Mouse (Mus musculus) Muller cell, postnatal 12 days (primary cell): ENCODE measurements around the gene Ccdc6.
A peak's percentile ranks its signal among the peaks of the same experiment; 100 is the strongest.

Experiments used
- DNase-seq: peaks from one replicate; pipeline ENCODE4 v3.0.0-alpha.2; 2015; ENCODE audit errors: inconsistent ontology term

Gene Ccdc6

DNA sequence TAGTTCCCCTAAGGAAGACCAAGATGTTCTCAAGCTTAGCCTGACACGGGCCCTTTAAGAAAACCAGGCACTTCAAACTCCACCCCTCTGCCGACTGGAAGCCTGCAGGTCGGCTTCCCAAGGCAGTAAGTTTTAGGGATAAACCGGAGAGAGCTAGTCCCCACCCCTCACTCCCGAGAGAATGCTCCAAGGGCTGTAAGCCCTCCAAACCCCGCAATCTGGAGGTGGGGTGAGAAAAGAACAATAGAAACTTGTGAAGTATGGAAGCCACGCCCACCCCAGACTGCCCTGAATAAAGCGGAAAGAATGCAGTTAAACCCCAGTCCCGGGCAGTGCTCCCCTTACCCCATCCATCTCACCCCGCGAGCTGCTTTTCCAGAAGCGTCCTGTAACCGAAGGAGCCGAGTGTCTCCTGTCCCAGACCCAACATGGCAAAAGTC is 1.9 kb upstream of the Ccdc6 start:
- peak; percentile 90 for DNase-seq

DNA sequence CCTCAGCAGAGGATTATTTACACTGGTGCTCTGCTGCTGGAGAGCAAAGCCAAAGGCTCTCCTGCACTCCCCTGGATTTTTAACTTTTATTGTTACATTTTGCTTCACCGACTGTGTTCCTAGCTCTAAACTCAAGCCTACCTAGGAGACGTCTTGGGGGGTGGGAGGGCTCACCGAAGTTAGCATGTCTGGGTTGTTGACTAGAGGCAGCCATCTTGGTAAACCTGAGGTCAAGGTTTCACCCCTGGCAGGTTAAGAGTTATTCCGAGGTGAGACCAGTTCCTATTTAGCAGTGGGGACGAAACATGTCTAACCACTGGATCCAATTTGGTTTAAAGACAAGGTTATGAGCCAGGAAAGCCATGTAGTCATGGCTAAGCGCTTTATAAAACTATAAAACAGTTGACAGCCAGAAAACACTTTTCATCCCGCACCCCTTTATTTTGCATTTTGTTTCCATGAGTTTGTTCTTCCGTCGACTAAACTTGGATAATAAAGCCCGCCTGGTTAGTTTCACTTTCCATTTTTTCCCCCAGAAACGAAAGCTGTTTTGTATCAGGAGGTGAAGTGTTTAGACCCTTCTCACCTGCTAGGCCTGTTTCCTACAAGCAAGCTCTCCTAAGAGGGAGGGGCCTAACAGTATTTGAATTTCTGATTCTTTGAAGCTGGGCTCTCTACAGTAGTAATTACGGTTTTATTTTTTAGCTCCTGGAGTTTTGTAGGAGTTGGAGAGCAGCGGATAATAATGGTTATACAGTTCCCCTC is 1.2 kb upstream of the Ccdc6 start:
- peak; percentile 46 for DNase-seq

DNA sequence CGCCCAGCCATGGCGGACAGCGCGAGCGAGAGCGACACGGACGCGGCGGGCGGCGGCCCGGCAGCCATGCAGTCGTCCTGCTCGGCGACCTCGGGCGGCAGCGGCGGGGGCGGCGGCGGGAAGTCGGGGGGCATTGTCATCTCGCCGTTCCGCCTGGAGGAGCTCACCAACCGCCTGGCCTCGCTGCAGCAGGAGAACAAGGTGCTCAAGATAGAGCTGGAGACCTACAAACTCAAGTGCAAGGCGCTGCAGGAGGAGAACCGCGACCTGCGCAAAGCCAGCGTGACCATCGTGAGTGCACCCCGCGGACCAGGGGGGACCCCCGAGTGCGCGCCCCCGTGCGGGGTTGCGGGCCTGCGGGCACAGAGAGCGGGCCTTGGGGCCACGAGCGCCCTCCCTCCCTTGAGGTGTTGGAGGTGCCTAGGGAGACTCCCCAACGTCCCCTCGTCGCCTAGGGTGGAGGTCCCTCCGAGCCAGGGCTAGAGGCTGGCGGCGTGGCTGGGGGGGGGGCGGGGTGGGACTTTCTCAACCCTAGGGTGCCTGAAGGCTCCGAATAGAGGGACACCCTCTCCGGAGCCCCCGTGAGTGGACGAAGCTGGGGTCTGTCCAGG is 475 bp downstream of the Ccdc6 start:
- peak; percentile 53 for DNase-seq

DNA sequence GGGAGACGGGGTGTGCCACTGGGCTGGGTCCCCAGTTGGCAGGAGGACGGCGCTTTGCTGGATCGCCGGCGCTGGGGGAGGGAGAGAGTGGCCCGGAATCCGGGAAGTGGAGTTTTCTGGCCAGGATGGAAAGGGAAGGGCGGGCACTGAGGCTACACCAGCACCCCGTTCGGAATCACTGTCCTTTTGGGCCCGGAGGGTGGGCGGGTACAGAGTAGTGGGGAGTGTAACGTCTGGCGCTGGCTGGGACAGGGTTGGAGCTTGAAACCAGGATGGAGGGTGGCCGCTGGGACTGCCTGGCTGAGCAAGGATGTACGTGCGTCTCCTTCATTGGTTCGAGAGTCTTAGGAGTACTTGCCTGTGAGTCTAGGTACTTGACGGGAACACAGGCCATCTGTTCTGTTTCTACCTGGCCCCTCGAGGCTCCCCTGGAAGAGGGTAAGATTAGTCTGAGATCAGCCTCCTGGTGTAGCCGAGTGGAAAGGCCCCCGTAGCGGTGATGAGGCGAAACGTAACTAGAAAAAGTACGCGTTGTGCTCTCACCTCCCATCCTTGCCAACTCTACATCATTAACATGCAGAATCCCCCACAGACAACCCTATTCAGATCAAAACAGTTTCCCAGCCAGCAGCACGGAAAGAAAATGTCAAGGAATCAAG is 1.1 kb downstream of the Ccdc6 start:
- DNase-seq = peak; percentile 81

DNA sequence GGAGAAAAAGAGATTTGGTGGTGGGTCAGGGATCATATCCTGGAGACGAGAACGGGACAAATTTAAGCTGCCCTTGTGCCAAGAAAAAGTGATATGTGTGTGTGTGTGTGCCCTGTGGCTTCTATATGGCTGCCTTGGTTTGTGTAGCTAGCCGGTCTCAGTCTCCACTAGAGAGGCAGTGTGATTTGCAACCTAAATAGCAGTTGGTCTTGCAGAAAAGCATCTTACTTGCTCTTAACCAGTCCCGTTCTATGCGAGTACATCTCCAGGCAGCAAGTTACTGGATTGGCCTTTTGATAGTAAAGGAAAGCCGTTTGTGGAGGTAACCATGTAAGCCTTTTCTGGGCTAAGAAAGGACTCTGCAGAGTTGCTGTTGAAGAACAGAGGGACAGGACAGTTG is 1.7 kb downstream of the Ccdc6 start:
- no peak for DNase-seq

GRCm38 (mm10) chr10:70099052-70099451 is 2.1 kb downstream of the Ccdc6 start:
- no peak for DNase-seq

- no peak for DNase-seq
These were observed 5.2 kb downstream of the Ccdc6 start for GRCm38 (mm10) chr10:70102086-70102485.

GRCm38 (mm10) chr10:70108016-70108415 is 11.1 kb downstream of the Ccdc6 start:
- no peak for DNase-seq

DNA sequence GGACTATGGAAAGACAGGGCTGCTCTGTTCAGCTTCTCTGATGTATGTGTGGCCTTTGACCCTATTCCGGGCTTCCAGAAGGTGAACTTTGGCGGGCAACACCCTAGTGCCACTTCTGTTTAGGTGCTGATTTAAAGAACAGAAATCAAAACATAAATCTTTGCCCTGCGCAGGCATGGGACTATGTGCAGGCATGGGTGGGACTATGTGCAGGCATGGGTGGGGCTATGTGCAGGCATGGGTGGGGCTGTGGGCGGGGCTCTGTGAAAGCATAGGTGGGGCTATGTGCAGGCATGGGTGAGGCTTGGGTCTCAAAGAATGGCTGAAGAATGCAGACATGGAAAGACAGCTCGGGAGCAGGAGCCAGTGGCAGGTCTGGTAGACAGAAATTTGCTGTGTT is 13.1 kb downstream of the Ccdc6 start:
- no peak for DNase-seq

DNA sequence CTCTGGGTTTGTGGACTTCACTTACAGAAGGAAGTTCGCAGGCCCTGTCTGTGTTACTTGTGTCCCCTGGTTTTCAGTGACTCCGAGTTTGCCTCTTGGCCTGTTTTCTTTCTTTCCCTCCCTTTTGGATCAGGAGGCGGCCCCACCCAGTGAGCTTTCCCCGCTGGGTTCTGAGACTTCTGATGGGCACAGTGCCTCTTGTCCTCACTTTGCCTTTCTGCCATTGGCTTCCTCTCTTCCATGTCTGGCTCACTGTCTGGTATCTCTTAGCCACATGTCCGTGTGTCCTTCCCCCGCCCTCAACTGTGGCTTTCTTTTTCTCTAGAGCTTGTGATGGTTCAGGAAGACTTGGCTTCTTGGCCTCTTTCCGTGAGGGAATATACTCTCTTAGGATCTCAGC is 13.9 kb downstream of the Ccdc6 start:
- DNase-seq = no peak

DNA sequence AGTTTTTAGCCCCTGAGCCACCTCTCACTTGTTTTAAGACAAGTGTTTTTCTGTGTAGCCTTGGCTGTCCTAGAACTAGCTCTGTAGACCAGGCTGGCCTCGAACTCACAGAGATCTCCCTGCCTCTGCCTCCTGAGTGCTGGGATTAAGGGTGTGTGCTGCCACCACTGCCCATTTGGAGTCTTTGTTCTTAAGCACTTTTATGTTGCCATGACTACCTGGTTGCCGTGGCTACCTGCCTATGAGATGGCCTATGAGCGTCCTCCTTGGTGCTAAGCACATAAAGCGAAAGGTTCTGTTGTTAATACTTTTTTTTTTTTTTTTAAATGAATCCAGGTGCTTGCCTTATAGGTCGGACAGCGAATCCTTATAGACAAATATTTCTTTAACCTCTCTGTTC is 14.7 kb downstream of the Ccdc6 start:
- no peak for DNase-seq

DNA sequence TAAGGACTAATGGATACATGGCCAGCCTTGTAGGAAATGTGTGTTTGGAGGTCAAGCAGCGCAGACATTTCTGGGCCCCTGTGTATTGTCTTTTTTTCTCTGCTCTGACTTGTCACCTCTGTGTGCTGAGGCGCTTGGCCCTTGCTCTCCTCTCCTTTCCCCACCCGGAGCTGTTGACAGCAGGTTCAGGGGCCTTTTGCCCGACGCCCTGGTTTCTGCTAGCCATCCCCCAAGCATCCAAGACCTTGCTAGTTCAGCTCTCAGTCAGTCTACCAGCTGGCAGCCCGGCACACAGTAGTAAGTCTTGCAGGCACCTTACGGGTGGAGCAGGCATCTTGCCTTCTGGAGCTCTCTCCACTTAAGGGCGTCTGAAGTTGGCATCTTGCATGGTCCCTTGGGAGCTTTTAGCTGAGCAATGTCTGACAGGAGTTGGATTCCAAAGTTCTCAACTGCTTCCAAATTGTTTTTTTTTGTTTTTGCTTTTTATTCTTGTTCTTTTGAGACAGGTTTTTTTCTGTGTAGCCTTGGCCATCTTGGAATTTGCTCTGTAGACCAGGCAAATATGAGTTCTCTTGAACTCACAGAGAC is 17.2 kb downstream of the Ccdc6 start:
- no peak for DNase-seq

- DNase-seq = no peak
These were observed 19.5 kb downstream of the Ccdc6 start for GRCm38 (mm10) chr10:70116454-70116853.

GRCm38 (mm10) chr10:70119451-70119850 is 22.5 kb downstream of the Ccdc6 start:
- no peak for DNase-seq

GRCm38 (mm10) chr10:70119851-70120370 is 23.0 kb downstream of the Ccdc6 start:
- peak; percentile 25 for DNase-seq

- DNase-seq = peak; percentile 74
These were observed 23.9 kb downstream of the Ccdc6 start for GRCm38 (mm10) chr10:70120671-70121405.

DNA sequence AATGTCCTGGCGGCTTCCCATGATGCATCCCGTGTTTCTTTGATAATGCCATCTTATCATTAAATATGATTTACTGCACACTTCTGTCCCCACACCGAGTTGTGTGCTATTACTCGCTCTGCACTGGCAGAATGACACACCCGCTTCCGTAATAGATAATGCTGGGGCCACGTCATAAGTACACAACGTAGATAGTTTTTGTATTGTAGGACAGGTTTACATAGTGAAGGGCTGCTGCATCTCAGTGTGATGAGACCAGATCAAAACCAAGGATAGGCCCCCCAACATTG is 24.4 kb downstream of the Ccdc6 start:
- DNase-seq = no peak

DNA sequence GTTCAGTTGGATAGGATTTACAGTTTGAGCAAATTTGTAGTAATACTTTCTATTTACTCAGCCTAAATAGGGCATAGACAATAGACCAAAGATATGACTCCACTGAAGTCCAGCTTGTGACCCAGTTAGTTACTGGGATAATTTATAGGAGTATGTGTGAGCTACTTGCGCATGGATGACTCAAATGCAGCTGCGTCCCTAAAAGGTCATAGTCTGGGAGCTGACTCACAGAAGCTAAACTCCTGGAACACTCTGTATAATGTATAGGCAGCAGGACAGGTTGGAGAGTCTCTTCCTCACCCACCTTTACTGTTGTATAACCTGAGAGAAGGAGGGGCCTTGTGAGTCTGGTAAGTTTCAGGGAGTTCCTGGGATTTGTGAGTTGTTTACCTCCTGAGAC is 26.5 kb downstream of the Ccdc6 start:
- DNase-seq = peak; percentile 38

DNA sequence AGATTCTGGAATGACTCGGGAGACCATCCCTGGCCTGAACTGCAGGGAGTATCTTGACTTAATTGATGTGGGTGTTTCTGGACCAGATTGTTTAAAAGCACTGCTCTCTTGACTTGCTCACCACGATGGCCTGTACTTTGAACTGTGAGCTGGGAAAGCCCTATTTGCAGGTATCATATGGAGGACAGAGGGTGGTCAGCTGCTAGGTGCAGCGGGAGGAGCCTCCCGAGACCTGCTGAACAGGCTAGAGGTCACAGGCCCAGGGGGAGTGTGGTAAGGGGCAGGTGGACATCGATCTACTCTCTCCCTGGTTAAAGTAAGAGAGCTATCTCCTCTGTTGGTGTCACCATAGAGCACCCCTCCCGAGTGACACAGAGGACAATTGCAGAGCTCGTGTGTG is 28.6 kb downstream of the Ccdc6 start:
- no peak for DNase-seq

- DNase-seq = no peak
These were observed 30.4 kb downstream of the Ccdc6 start for GRCm38 (mm10) chr10:70127273-70127672.

DNA sequence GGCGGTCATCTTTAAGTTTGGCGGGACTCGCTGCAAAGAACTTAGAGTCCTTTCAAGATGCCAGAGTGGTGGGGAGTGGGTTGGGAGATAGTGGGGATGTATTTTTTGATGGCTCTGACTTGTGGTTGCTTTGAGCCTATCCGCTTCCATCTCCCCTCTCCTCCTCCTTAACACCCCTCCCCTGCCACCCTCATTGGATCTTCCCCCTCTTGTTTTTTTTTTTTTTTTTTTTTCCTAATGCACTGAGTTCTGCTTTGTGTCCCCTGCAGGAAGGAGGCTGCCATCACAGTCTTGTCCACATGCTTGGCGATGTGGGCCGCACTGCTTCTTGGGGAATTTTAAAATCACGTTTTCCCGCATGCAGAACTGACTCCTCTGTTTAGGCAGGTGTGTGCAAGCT is 31.5 kb downstream of the Ccdc6 start:
- DNase-seq = no peak

GRCm38 (mm10) chr10:70132087-70132560 is 35.2 kb downstream of the Ccdc6 start:
- no peak for DNase-seq
